Mouse (Mus musculus) thymus, adult 2 months (tissue): ENCODE data around the gene Pgf.

Source experiments
- CTCF ChIP-seq: fragments of 200-500 bp; IDR thresholded peaks from 2 replicates; pipeline ENCODE4 v1.5.1; 2012; ENCODE audit warnings: mild to moderate bottlenecking, control low read depth, low read length, moderate library complexity, borderline replicate concordance; ENCODE audit not compliant: control insufficient read depth, poor library complexity, insufficient read depth; ENCODE audit errors: extremely low read depth
- POLR2A ChIP-seq: fragments of 200-500 bp; IDR thresholded peaks from 2 replicates; pipeline ENCODE4 v1.6.1; 2012; ENCODE audit warnings: mild to moderate bottlenecking, low read length, control low read depth, moderate library complexity; ENCODE audit not compliant: control insufficient read depth, poor library complexity, insufficient read depth; ENCODE audit errors: extremely low read depth

GRCm38 (mm10) chr12:85190290-85190689, 12.7 kb upstream of the Pgf start:
- TF ChIP-seq POLR2A (no peak), CTCF (no peak)
